Mouse (Mus musculus): Measurements from ENCODE around the gene Stkld1. TPM values are rescaled to one million over a fixed set of nuclear protein-coding genes. Genes with fewer than 3 reads are reported as not detected.

Stkld1 gene
- polyA plus RNA-seq, 1 experiment from 2014 or later = not detected

GRCm38 (mm10) chr2:26913416-26914147 is 20.3 kb upstream of the Stkld1 start:
- Histone ChIP-seq H3K4me2 (ENCODE audit: low read depth, low read length) (no peak overlapping the region), H3K9ac (replicated peaks; ENCODE audit: low read depth, low read length) (no peak overlapping the region), H3K4me3 (ENCODE audit: low read depth, low read length) (no peak overlapping the region), H3K27ac (ENCODE audit: low read depth, low read length) (no peak overlapping the region), H3K9me3 (ENCODE audit: control insufficient read depth, low read length) (no peaks in the 10 kb centered on the region), H3K36me3 (ENCODE audit: control insufficient read depth, insufficient read depth, low read length) (peaks cover 29% of the 10 kb centered on the region), H3K4me1 (ENCODE audit: control insufficient read depth, insufficient read depth, low read length) (peaks cover 37% of the 10 kb centered on the region), H3K27me3 (ENCODE audit: control insufficient read depth, insufficient read depth, low read length) (no peaks in the 10 kb centered on the region)
- WGBS = 88% methylated on average over 17 of the region's 17 CpGs
- no peak for ATAC-seq (ENCODE audit: low read depth)

GRCm38 (mm10) chr2:26914148-26914941 is 19.5 kb upstream of the Stkld1 start:
- H3K9me3 ChIP-seq (ENCODE audit: control insufficient read depth, low read length) = no peaks in the 10 kb centered on the region
- no peak overlapping the region for H3K4me3 ChIP-seq (ENCODE audit: low read depth, low read length)
- WGBS = 59% methylated on average over 8 of the region's 8 CpGs
- no peak for ATAC-seq (ENCODE audit: low read depth)
- no peak overlapping the region for H3K27ac ChIP-seq (ENCODE audit: low read depth, low read length)
- peaks cover 29% of the 10 kb centered on the region for H3K4me1 ChIP-seq (ENCODE audit: control insufficient read depth, insufficient read depth, low read length)
- no peak overlapping the region for H3K9ac ChIP-seq (replicated peaks; ENCODE audit: low read depth, low read length)
- peaks cover 34% of the 10 kb centered on the region for H3K36me3 ChIP-seq (ENCODE audit: control insufficient read depth, insufficient read depth, low read length)
- no peaks in the 10 kb centered on the region for H3K27me3 ChIP-seq (ENCODE audit: control insufficient read depth, insufficient read depth, low read length)
- no peak overlapping the region for H3K4me2 ChIP-seq (ENCODE audit: low read depth, low read length)

- WGBS = 2% methylated on average over 46 of the region's 47 CpGs
- Histone ChIP-seq H3K4me3 (ENCODE audit: low read depth, low read length) (peak within 1 kb of the TSS; percentile 71), H3K9ac (replicated peaks; ENCODE audit: low read depth, low read length) (peak within 1 kb of the TSS; percentile 69), H3K9me3 (ENCODE audit: control insufficient read depth, low read length) (no peaks in the 10 kb centered on the region), H3K36me3 (ENCODE audit: control insufficient read depth, insufficient read depth, low read length) (peaks cover 52% of the 10 kb centered on the region), H3K27ac (ENCODE audit: low read depth, low read length) (peak within 1 kb of the TSS; percentile 70), H3K27me3 (ENCODE audit: control insufficient read depth, insufficient read depth, low read length) (no peaks in the 10 kb centered on the region), H3K4me2 (ENCODE audit: low read depth, low read length) (peak within 1 kb of the TSS; percentile 98), H3K4me1 (ENCODE audit: control insufficient read depth, insufficient read depth, low read length) (peaks cover 25% of the 10 kb centered on the region)
- peak; percentile 84 for ATAC-seq (ENCODE audit: low read depth)
These were observed 17.7 kb upstream of the Stkld1 start, which contains the start of the genes Surf2 and Surf1 for GRCm38 (mm10) chr2:26915927-26916728. TSS of gene Surf2 (plus strand) at chr2:26916367. TSS of gene Surf1 (minus strand) at chr2:26916530.

GRCm38 (mm10) chr2:26916738-26917137 is 17.1 kb upstream of the Stkld1 start:
- Histone ChIP-seq H3K9ac (replicated peaks; ENCODE audit: low read depth, low read length) (peak overlapping the region; percentile 69), H3K4me1 (ENCODE audit: control insufficient read depth, insufficient read depth, low read length) (peaks cover 24% of the 10 kb centered on the region), H3K27ac (ENCODE audit: low read depth, low read length) (peak overlapping the region; percentile 70), H3K4me3 (ENCODE audit: low read depth, low read length) (peak overlapping the region; percentile 71), H3K9me3 (ENCODE audit: control insufficient read depth, low read length) (no peaks in the 10 kb centered on the region), H3K36me3 (ENCODE audit: control insufficient read depth, insufficient read depth, low read length) (peaks cover 58% of the 10 kb centered on the region), H3K27me3 (ENCODE audit: control insufficient read depth, insufficient read depth, low read length) (no peaks in the 10 kb centered on the region), H3K4me2 (ENCODE audit: low read depth, low read length) (peak overlapping the region; percentile 98)
- WGBS = 2% methylated on average over 13 of the region's 13 CpGs
- ATAC-seq (ENCODE audit: low read depth) = peak; percentile 18

GRCm38 (mm10) chr2:26919684-26920083 is 14.2 kb upstream of the Stkld1 start:
- 89% methylated on average over 3 of the region's 3 CpGs for WGBS
- Histone ChIP-seq H3K27ac (ENCODE audit: low read depth, low read length) (no peak overlapping the region), H3K4me3 (ENCODE audit: low read depth, low read length) (no peak overlapping the region), H3K9ac (replicated peaks; ENCODE audit: low read depth, low read length) (no peak overlapping the region), H3K4me2 (ENCODE audit: low read depth, low read length) (no peak overlapping the region), H3K9me3 (ENCODE audit: control insufficient read depth, low read length) (no peaks in the 10 kb centered on the region), H3K27me3 (ENCODE audit: control insufficient read depth, insufficient read depth, low read length) (no peaks in the 10 kb centered on the region), H3K4me1 (ENCODE audit: control insufficient read depth, insufficient read depth, low read length) (peaks cover 18% of the 10 kb centered on the region), H3K36me3 (ENCODE audit: control insufficient read depth, insufficient read depth, low read length) (peaks cover 55% of the 10 kb centered on the region)
- ATAC-seq (ENCODE audit: low read depth) = no peak

GRCm38 (mm10) chr2:26920190-26920855 is 13.5 kb upstream of the Stkld1 start:
- H3K9me3 ChIP-seq (ENCODE audit: control insufficient read depth, low read length) = no peaks in the 10 kb centered on the region
- no peak overlapping the region for H3K27ac ChIP-seq (ENCODE audit: low read depth, low read length)
- H3K27me3 ChIP-seq (ENCODE audit: control insufficient read depth, insufficient read depth, low read length) = no peaks in the 10 kb centered on the region
- peaks cover 14% of the 10 kb centered on the region for H3K4me1 ChIP-seq (ENCODE audit: control insufficient read depth, insufficient read depth, low read length)
- H3K4me2 ChIP-seq (ENCODE audit: low read depth, low read length) = no peak overlapping the region
- H3K4me3 ChIP-seq (ENCODE audit: low read depth, low read length) = no peak overlapping the region
- H3K9ac ChIP-seq (replicated peaks; ENCODE audit: low read depth, low read length) = no peak overlapping the region
- WGBS = 86% methylated on average over 6 of the region's 6 CpGs
- no peak for ATAC-seq (ENCODE audit: low read depth)
- H3K36me3 ChIP-seq (ENCODE audit: control insufficient read depth, insufficient read depth, low read length) = peaks cover 62% of the 10 kb centered on the region

GRCm38 (mm10) chr2:26921784-26922183 is 12.1 kb upstream of the Stkld1 start:
- Histone ChIP-seq H3K36me3 (ENCODE audit: control insufficient read depth, insufficient read depth, low read length) (peaks cover 71% of the 10 kb centered on the region), H3K27ac (ENCODE audit: low read depth, low read length) (no peak overlapping the region), H3K4me1 (ENCODE audit: control insufficient read depth, insufficient read depth, low read length) (peaks cover 10% of the 10 kb centered on the region), H3K27me3 (ENCODE audit: control insufficient read depth, insufficient read depth, low read length) (no peaks in the 10 kb centered on the region), H3K9me3 (ENCODE audit: control insufficient read depth, low read length) (no peaks in the 10 kb centered on the region), H3K4me2 (ENCODE audit: low read depth, low read length) (no peak overlapping the region), H3K4me3 (ENCODE audit: low read depth, low read length) (no peak overlapping the region), H3K9ac (replicated peaks; ENCODE audit: low read depth, low read length) (no peak overlapping the region)
- WGBS = 92% methylated on average over 9 of the region's 9 CpGs
- no peak for ATAC-seq (ENCODE audit: low read depth)

- 92% methylated on average over 6 of the region's 6 CpGs for WGBS
- peaks cover 35% of the 10 kb centered on the region for H3K36me3 ChIP-seq (ENCODE audit: control insufficient read depth, insufficient read depth, low read length)
These were observed 5.9 kb upstream of the Stkld1 start for GRCm38 (mm10) chr2:26927745-26928476.

More at GRCm38 (mm10) chr2:26927745-26928476, 5.9 kb upstream of the Stkld1 start:
- Histone ChIP-seq H3K27me3 (ENCODE audit: control insufficient read depth, insufficient read depth, low read length) (no peaks in the 10 kb centered on the region), H3K4me1 (ENCODE audit: control insufficient read depth, insufficient read depth, low read length) (peaks cover 12% of the 10 kb centered on the region), H3K9ac (replicated peaks; ENCODE audit: low read depth, low read length) (no peak overlapping the region), H3K4me2 (ENCODE audit: low read depth, low read length) (no peak overlapping the region), H3K4me3 (ENCODE audit: low read depth, low read length) (no peak overlapping the region), H3K9me3 (ENCODE audit: control insufficient read depth, low read length) (no peaks in the 10 kb centered on the region), H3K27ac (ENCODE audit: low read depth, low read length) (no peak overlapping the region)
- ATAC-seq (ENCODE audit: low read depth) = no peak

All from neural tube, embryonic 14.5 days (tissue).